ENCODE assay signal across 13 mouse cellular contexts in genomic region chr2:118390072-118390471, GRCm38 (mm10). TPM values are rescaled to one million over a fixed set of nuclear protein-coding genes. Genes with fewer than 3 reads are reported as not detected.
A peak's percentile ranks its signal among the peaks of the same experiment; 100 is the strongest.
DNase-seq lines count a peak whose midpoint lies in the region; ATAC-seq and TF ChIP-seq lines count a peak whose summit lies in the region.
"Had no signal": no experiment of that assay in that cellular context is flagged by ENCODE, and none has a peak within 500 bp of the region (broad histone marks: within the 10 kb centered on the region; RNA-seq: fewer than 3 reads in every experiment).

No protein-coding gene starts in this region.

- no peak for TF ChIP-seq CTCF in heart, adult 2 months (IDR thresholded peaks at IDR 0.05)

- no peak for ATAC-seq in heart, embryonic 15.5 days (replicated peaks; ENCODE audit: insufficient number of reproducible peaks, insufficient read depth, low FRiP score, low read depth)
- no peak for ATAC-seq in megakaryocyte, adult 5-6 weeks (ENCODE audit: poor library complexity, severe bottlenecking)
- ATAC-seq in hindbrain, embryonic 15.5 days (ENCODE audit: low FRiP score, low read depth) = no peak
- no peak for ATAC-seq in stomach, embryonic 15.5 days (ENCODE audit: insufficient read depth, low FRiP score, low read depth)
- no peak for ATAC-seq in midbrain, embryonic 13.5 days

- intact Hi-C loops in heart, adult 2 months (cut with DNase I) = no loop called here

- TF ChIP-seq EP300 in heart, adult 2 months (IDR thresholded peaks at IDR 0.05; ENCODE audit: insufficient read depth, low read depth, low read length) = no peak

- H3K27me3 ChIP-seq in heart, embryonic 15.5 days = no peaks in the 10 kb centered on the region
- H3K27me3 ChIP-seq in heart, adult 2 months (ENCODE audit: control insufficient read depth, insufficient read depth, low read length) = no peaks in the 10 kb centered on the region
- no peaks in the 10 kb centered on the region for H3K27me3 ChIP-seq in megakaryocyte, embryonic 14.5 days (replicated peaks)
- no peaks in the 10 kb centered on the region for H3K27me3 ChIP-seq in hindbrain, embryonic 15.5 days
- no peaks in the 10 kb centered on the region for H3K27me3 ChIP-seq in stomach, embryonic 15.5 days (replicated peaks)
- H3K27me3 ChIP-seq in midbrain, embryonic 13.5 days = no peaks in the 10 kb centered on the region

- TF ChIP-seq POLR2A in heart, adult 2 months (IDR thresholded peaks at IDR 0.05; ENCODE audit: insufficient read depth, low read depth, low read length) = no peak

- H3K79me2 ChIP-seq in heart, adult 2 months (replicated peaks; ENCODE audit: control insufficient read depth, insufficient read depth, low read length) = no peaks in the 10 kb centered on the region

- H3K4me3 ChIP-seq in heart, embryonic 15.5 days = peak overlapping the region; percentile 91; the same call in 1 of the 2 replicates
- H3K4me3 ChIP-seq in heart, adult 2 months = no peak overlapping the region
- H3K4me3 ChIP-seq in megakaryocyte, embryonic 14.5 days (replicated peaks) = peak overlapping the region; percentile 73
- no peak overlapping the region for H3K4me3 ChIP-seq in hindbrain, embryonic 15.5 days
- H3K4me3 ChIP-seq in stomach, embryonic 15.5 days (replicated peaks) = no peak overlapping the region
- H3K4me3 ChIP-seq in midbrain, embryonic 13.5 days (replicated peaks) = no peak overlapping the region

- H3K36me3 ChIP-seq in heart, embryonic 15.5 days = no peaks in the 10 kb centered on the region
- peaks cover 3% of the 10 kb centered on the region for H3K36me3 ChIP-seq in heart, adult 2 months (ENCODE audit: control insufficient read depth, insufficient read depth, low read length)
- peaks cover 6% of the 10 kb centered on the region for H3K36me3 ChIP-seq in megakaryocyte, embryonic 14.5 days (replicated peaks; ENCODE audit: low read length)
- H3K36me3 ChIP-seq in hindbrain, embryonic 15.5 days = no peaks in the 10 kb centered on the region
- no peaks in the 10 kb centered on the region for H3K36me3 ChIP-seq in stomach, embryonic 15.5 days
- H3K36me3 ChIP-seq in midbrain, embryonic 13.5 days = no peaks in the 10 kb centered on the region

- H3K9me3 ChIP-seq in heart, embryonic 15.5 days (replicated peaks) = no peaks in the 10 kb centered on the region
- no peaks in the 10 kb centered on the region for H3K9me3 ChIP-seq in megakaryocyte, embryonic 14.5 days
- H3K9me3 ChIP-seq in hindbrain, embryonic 15.5 days = no peaks in the 10 kb centered on the region
- no peaks in the 10 kb centered on the region for H3K9me3 ChIP-seq in stomach, embryonic 15.5 days
- H3K9me3 ChIP-seq in midbrain, embryonic 13.5 days = no peaks in the 10 kb centered on the region

- peaks cover 16% of the 10 kb centered on the region for H3K4me1 ChIP-seq in heart, embryonic 15.5 days (replicated peaks)
- no peaks in the 10 kb centered on the region for H3K4me1 ChIP-seq in heart, adult 2 months (ENCODE audit: control insufficient read depth, insufficient read depth, low read length)
- peaks cover 20% of the 10 kb centered on the region for H3K4me1 ChIP-seq in megakaryocyte, embryonic 14.5 days
- peaks cover 21% of the 10 kb centered on the region for H3K4me1 ChIP-seq in hindbrain, embryonic 15.5 days (replicated peaks)
- H3K4me1 ChIP-seq in stomach, embryonic 15.5 days = peaks cover 7% of the 10 kb centered on the region; the same call in 1 of the 2 replicates
- peaks cover 17% of the 10 kb centered on the region for H3K4me1 ChIP-seq in midbrain, embryonic 13.5 days (replicated peaks)

- H3K27ac ChIP-seq in heart, embryonic 15.5 days = no peak overlapping the region
- H3K27ac ChIP-seq in heart, adult 2 months = no peak overlapping the region
- H3K27ac ChIP-seq in hindbrain, embryonic 15.5 days (replicated peaks) = no peak overlapping the region
- H3K27ac ChIP-seq in stomach, embryonic 15.5 days = no peak overlapping the region
- H3K27ac ChIP-seq in midbrain, embryonic 13.5 days = no peak overlapping the region

- peak overlapping the region; percentile 90; the same call in 1 of the 2 replicates for H3K4me2 ChIP-seq in heart, embryonic 15.5 days
- H3K4me2 ChIP-seq in hindbrain, embryonic 15.5 days = 0 out of 2 replicates have a peak overlapping the region, but pooled peaks have one; percentile 85
- H3K4me2 ChIP-seq in stomach, embryonic 15.5 days = peak overlapping the region; percentile 75; the same call in 1 of the 2 replicates
- H3K4me2 ChIP-seq in midbrain, embryonic 13.5 days (replicated peaks) = no peak overlapping the region

- WGBS in heart, embryonic 15.5 days = 85% methylated on average over 5 of the region's 5 CpGs
- 77% methylated on average over 5 of the region's 5 CpGs for whole genome bisulfite sequencing in heart, adult 2 months
- WGBS in hindbrain, embryonic 15.5 days = 78% methylated on average over 5 of the region's 5 CpGs
- 79% methylated on average over 5 of the region's 5 CpGs for WGBS in stomach, embryonic 15.5 days
- WGBS in midbrain, embryonic 13.5 days = 83% methylated on average over 5 of the region's 5 CpGs

- no peak for DNase-seq in heart, adult 2 months
- no peak for DNase-seq in ovary, postnatal 36 days (ENCODE audit: low spot score)
- DNase-seq: adrenal gland, postnatal 25 days; kidney, adult 18-20 months; left cerebral cortex, postnatal 4 days; right cerebral cortex, postnatal 14 days; thymus, adult 2 months had no signal

- no peak overlapping the region for H3K9ac ChIP-seq in heart, embryonic 15.5 days
- no peak overlapping the region for H3K9ac ChIP-seq in heart, adult 2 months (ENCODE audit: low read depth, low read length)
- H3K9ac ChIP-seq in hindbrain, embryonic 15.5 days = no peak overlapping the region
- H3K9ac ChIP-seq in stomach, embryonic 15.5 days = no peak overlapping the region
- H3K9ac ChIP-seq in midbrain, embryonic 13.5 days (replicated peaks) = no peak overlapping the region

RNA-seq across cellular contexts. Expression of gene Eif2ak4, which starts 1.7 kb away (rescaled TPM):
- polyA plus RNA-seq in heart, embryonic 15.5 days (2015; fragmentation: Nextera tagmentation; extraction: Ambion mirVana) = 5.4 and 6.7 TPM in 2 replicates
- total RNA-seq in heart, adult 2 months (2021) = 1 to 10 TPM; 6.1 to 7.0 TPM
- polyA plus RNA-seq in heart, adult 2 months (2012; rRNA removed) = 4.6 and 5.0 TPM in 2 replicates
- polyA plus RNA-seq in megakaryocyte, embryonic 14.5 days (2012; ENCODE audit: insufficient read depth, low replicate concordance) = 2.9 and 3.7 TPM in 2 replicates
- 5.8 and 7.1 TPM in 2 replicates for total RNA-seq in megakaryocyte, adult 5-6 weeks (2015)
- 5.7 and 7.5 TPM in 2 replicates for total RNA-seq in megakaryocyte, adult 5-6 weeks (2017)
- 8.9 and 9.3 TPM in 2 replicates for polyA plus RNA-seq in hindbrain, embryonic 15.5 days (2015; fragmentation: Nextera tagmentation; extraction: Ambion mirVana)
- polyA plus RNA-seq in stomach, embryonic 15.5 days (2015; fragmentation: Nextera tagmentation; extraction: Ambion mirVana) = 10.4 and 11.7 TPM in 2 replicates
- 7.5 and 7.6 TPM in 2 replicates for polyA plus RNA-seq in midbrain, embryonic 13.5 days (2015; fragmentation: Nextera tagmentation; extraction: Ambion mirVana)

RNA-seq across cellular contexts. Expression of gene Gpr176, which starts 16.9 kb away (rescaled TPM):
- polyA plus RNA-seq in heart, embryonic 15.5 days (2015; fragmentation: Nextera tagmentation; extraction: Ambion mirVana) = 0.43 and 0.74 TPM in 2 replicates
- under 1 TPM; 0.07 to 0.10 TPM for total RNA-seq in heart, adult 2 months (2021)
- polyA plus RNA-seq in heart, adult 2 months (2012; rRNA removed) = 0.12 and 0.23 TPM in 2 replicates
- 0.03 and 0.97 TPM in 2 replicates for polyA plus RNA-seq in megakaryocyte, embryonic 14.5 days (2012; ENCODE audit: insufficient read depth, low replicate concordance)
- total RNA-seq in megakaryocyte, adult 5-6 weeks (2015) = not detected in 2 replicates
- total RNA-seq in megakaryocyte, adult 5-6 weeks (2017) = not detected in 2 replicates
- 7.6 and 8.3 TPM in 2 replicates for polyA plus RNA-seq in hindbrain, embryonic 15.5 days (2015; fragmentation: Nextera tagmentation; extraction: Ambion mirVana)
- 0.24 and 0.58 TPM in 2 replicates for polyA plus RNA-seq in stomach, embryonic 15.5 days (2015; fragmentation: Nextera tagmentation; extraction: Ambion mirVana)
- 1.9 and 2.1 TPM in 2 replicates for polyA plus RNA-seq in midbrain, embryonic 13.5 days (2015; fragmentation: Nextera tagmentation; extraction: Ambion mirVana)

Comparison
In these comparisons a context has a peak if more than half of its experiments do, and no peak if none do; other contexts are left out.
1. H3K4me3 ChIP-seq: peak in heart, embryonic 15.5 days (single experiment) and megakaryocyte, embryonic 14.5 days (single experiment); none in heart, adult 2 months (single experiment), hindbrain, embryonic 15.5 days (single experiment), stomach, embryonic 15.5 days (single experiment) and midbrain, embryonic 13.5 days (single experiment).